18 mouse cellular contexts compared by ENCODE assay signal in genomic region chr15:31312001-31312400, GRCm38 (mm10). TPM values are rescaled to one million over a fixed set of nuclear protein-coding genes. Genes with fewer than 3 reads are reported as not detected.
"Had no signal": no experiment of that assay in that cellular context is flagged by ENCODE, and none has a peak within 500 bp of the region (broad histone marks: within the 10 kb centered on the region; RNA-seq: fewer than 3 reads in every experiment).

No protein-coding gene starts in this region.

- H3K27ac ChIP-seq: layer of hippocampus, adult 2 months; limb, embryonic 10.5 days; limb, embryonic 13.5 days; liver, embryonic 13.5 days; midbrain, embryonic 15.5 days; neural tube, embryonic 13.5 days had no signal

- H3K27me3 ChIP-seq: limb, embryonic 13.5 days; liver, embryonic 13.5 days; midbrain, embryonic 15.5 days; neural tube, embryonic 13.5 days had no signal

- H3K4me1 ChIP-seq: limb, embryonic 10.5 days; limb, embryonic 13.5 days; liver, embryonic 13.5 days; neural tube, embryonic 13.5 days had no signal

- H3K9me3 ChIP-seq: limb, embryonic 10.5 days; limb, embryonic 13.5 days; neural tube, embryonic 13.5 days had no signal

- H3K4me2 ChIP-seq: limb, embryonic 13.5 days; liver, embryonic 13.5 days; midbrain, embryonic 11.5 days; midbrain, embryonic 15.5 days; neural tube, embryonic 13.5 days had no signal

- H3K36me3 ChIP-seq: limb, embryonic 10.5 days; limb, embryonic 13.5 days; liver, embryonic 13.5 days; midbrain, embryonic 15.5 days; neural tube, embryonic 13.5 days had no signal

- ATAC-seq: inflammation-experienced regulatory T-cells, adult 6 months; midbrain, embryonic 15.5 days had no signal

- DNase-seq: kidney, adult 11 months; kidney, postnatal 10 days; layer of hippocampus, adult 9-11 months; liver; liver, embryonic 13.5 days; lung, adult 2 months; lung, postnatal 14 days; lung, postnatal 4 days; thymus, adult 18-20 months; thymus, postnatal 14 days; thymus, postnatal 4 days had no signal

- H3K4me3 ChIP-seq: layer of hippocampus, adult 2 months; limb, embryonic 10.5 days; limb, embryonic 13.5 days; liver, embryonic 13.5 days; midbrain, embryonic 15.5 days; neural tube, embryonic 13.5 days had no signal

- H3K9ac ChIP-seq: limb, embryonic 13.5 days; liver, embryonic 13.5 days; midbrain, embryonic 15.5 days; neural tube, embryonic 13.5 days had no signal

RNA-seq across cellular contexts. Expression of gene Ankrd33b, which starts 55.5 kb away (rescaled TPM):
- polyA plus RNA-seq: inflammation-experienced regulatory T-cells, adult 6 months had no signal
